Mouse (Mus musculus) brain, embryonic 14.5 days (tissue): Measurements from ENCODE around the gene Palld.

Experiments used
- CTCF ChIP-seq: fragments of 200-500 bp; IDR thresholded peaks from 2 replicates; pipeline ENCODE4 v1.5.1; 2012; ENCODE audit warnings: inconsistent platforms, mild to moderate bottlenecking, moderate library complexity, borderline replicate concordance; ENCODE audit not compliant: insufficient read depth, insufficient read length; ENCODE audit errors: extremely low read depth
- POLR2A ChIP-seq: fragments of 200-500 bp; IDR thresholded peaks from 2 replicates; pipeline ENCODE4 v1.6.1; 2012; ENCODE audit warnings: mild to moderate bottlenecking, inconsistent platforms, borderline replicate concordance; ENCODE audit not compliant: poor library complexity, insufficient read depth, insufficient read length, severe bottlenecking; ENCODE audit errors: extremely low read depth

DNA sequence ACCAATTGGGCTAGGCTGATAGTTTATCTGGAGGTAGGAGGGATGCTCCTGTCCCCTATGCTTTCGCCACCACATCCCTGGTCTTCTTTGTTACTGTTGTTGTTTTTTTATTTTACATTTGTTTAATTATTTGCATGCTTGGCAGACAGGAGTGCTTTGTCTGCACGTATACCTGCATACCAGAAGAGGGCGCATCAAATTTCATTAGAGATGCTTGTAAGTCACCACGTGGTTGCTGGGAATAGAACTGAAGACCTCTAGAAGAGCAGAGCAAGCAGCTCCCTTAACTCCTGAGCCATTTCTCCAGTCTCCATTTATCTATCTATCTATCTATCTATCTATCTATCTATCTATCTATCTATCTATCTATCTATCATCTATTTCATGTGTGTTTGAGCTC lies 166.4 kb downstream of the Palld start:
- TF ChIP-seq POLR2A (no peak), CTCF (peak; percentile 42; the same call in 1 of the 2 replicates)
